ENCODE assay signal across 14 mouse cellular contexts in genomic region chr7:78914545-78914845, GRCm38 (mm10). TPM values are rescaled to one million over a fixed set of nuclear protein-coding genes. Genes with fewer than 3 reads are reported as not detected.
DNase-seq lines count a peak whose midpoint lies in the region; ATAC-seq and TF ChIP-seq lines count a peak whose summit lies in the region.
"Had no signal": no experiment of that assay in that cellular context is flagged by ENCODE, and none has a peak within 500 bp of the region (broad histone marks: within the 10 kb centered on the region; RNA-seq: fewer than 3 reads in every experiment).

No protein-coding gene starts in this region.

- H3K27ac ChIP-seq in CH12.LX (ENCODE audit: insufficient read depth, low read depth) = 0 out of 2 replicates have a peak overlapping the region, but pooled peaks have one; percentile 17
- H3K27ac ChIP-seq in brown adipose tissue, adult 24 weeks (replicated peaks; ENCODE audit: low read depth, low read length) = no peak overlapping the region
- peak overlapping the region; percentile 63; the same call in 1 of the 2 replicates for H3K27ac ChIP-seq in stomach, embryonic 14.5 days (ENCODE audit: low read length)
- H3K27ac ChIP-seq: kidney, embryonic 15.5 days had no signal

- H3K4me3 ChIP-seq in lung, adult 2 months (replicated peaks; ENCODE audit: extremely low read depth, low read depth, low read length) = peak overlapping the region; percentile 75
- H3K4me3 ChIP-seq in CH12.LX (replicated peaks in 1 of 3; ENCODE audit: low read depth in 2 of 3, low read length in 2 of 3, poor library complexity in 1 of 3) = peak overlapping the region; percentile 13 to 53 (median 42)
- H3K4me3 ChIP-seq in brown adipose tissue, adult 24 weeks (ENCODE audit: insufficient read depth, low read depth, low read length) = peak overlapping the region; percentile 60; the same call in 1 of the 2 replicates
- no peak overlapping the region for H3K4me3 ChIP-seq in stomach, embryonic 14.5 days (ENCODE audit: low read depth, low read length)
- H3K4me3 ChIP-seq: kidney, embryonic 15.5 days had no signal

- peaks cover 7 to 29% of the 10 kb centered on the region in 2 experiments for H3K36me3 ChIP-seq in CH12.LX (replicated peaks in 1 of 2; ENCODE audit: control insufficient read depth in 1 of 2, insufficient read depth in 1 of 2, low read length in 1 of 2)
- no peaks in the 10 kb centered on the region for H3K36me3 ChIP-seq in stomach, embryonic 14.5 days (ENCODE audit: control insufficient read depth, insufficient read depth, low read length)

- no peak for TF ChIP-seq EP300 in CH12.LX (IDR thresholded peaks at IDR 0.05; ENCODE audit: low read length)

- no peaks in the 10 kb centered on the region for H3K27me3 ChIP-seq in CH12.LX (replicated peaks)
- no peaks in the 10 kb centered on the region for H3K27me3 ChIP-seq in stomach, embryonic 14.5 days (ENCODE audit: control insufficient read depth, insufficient read depth, low read length)
- H3K27me3 ChIP-seq: kidney, embryonic 15.5 days had no signal

- dilution Hi-C loops in CH12.LX (cut with MboI; ENCODE audit: extremely low pct_ligation_motif_present, extremely low pct_unique_long_range_greater_than_20kb, low sequenced_read_pairs) = no loop called here

- peak overlapping the region; percentile 28; the same call in 1 of the 2 replicates for H3K9ac ChIP-seq in CH12.LX (ENCODE audit: insufficient read depth, low read depth)
- no peak overlapping the region for H3K9ac ChIP-seq in stomach, embryonic 14.5 days (replicated peaks; ENCODE audit: low read depth, low read length)
- H3K9ac ChIP-seq: kidney, embryonic 15.5 days; lung, embryonic 14.5 days had no signal

- peaks cover 18% of the 10 kb centered on the region for H3K4me1 ChIP-seq in lung, adult 2 months (ENCODE audit: control insufficient read depth, insufficient read depth, low read length)
- H3K4me1 ChIP-seq in CH12.LX (ENCODE audit: control insufficient read depth in 1 of 2, insufficient read depth in 2 of 2) = peaks cover 32 to 76% of the 10 kb centered on the region in 2 experiments
- H3K4me1 ChIP-seq in brown adipose tissue, adult 24 weeks (ENCODE audit: control insufficient read depth, insufficient read depth, insufficient read length, low read length) = peaks cover 4% of the 10 kb centered on the region; the same call in 1 of the 2 replicates
- peaks cover 15% of the 10 kb centered on the region for H3K4me1 ChIP-seq in stomach, embryonic 14.5 days (ENCODE audit: control insufficient read depth, insufficient read depth, low read length)

- TF ChIP-seq CTCF in lung, adult 2 months (IDR thresholded peaks at IDR 0.05; ENCODE audit: insufficient read depth, low read length) = no peak
- no peak for TF ChIP-seq CTCF in CH12.LX (conservative IDR thresholded peaks at IDR 0.05 in 1 of 2, IDR thresholded peaks at IDR 0.05 in 1 of 2; ENCODE audit: low read depth in 2 of 2, low read length in 2 of 2)

- no peaks in the 10 kb centered on the region for H3K79me2 ChIP-seq in CH12.LX (replicated peaks; ENCODE audit: control insufficient read depth, extremely low read depth, insufficient read depth, poor library complexity, severe bottlenecking)

- no peak for TF ChIP-seq POLR2A in lung, adult 2 months (IDR thresholded peaks at IDR 0.05; ENCODE audit: borderline replicate concordance, extremely low read depth, low read depth, low read length)
- no peak for TF ChIP-seq POLR2A in CH12.LX (IDR thresholded peaks at IDR 0.05; ENCODE audit: low read depth, low read length)

- TF ChIP-seq RAD21 in CH12.LX (IDR thresholded peaks at IDR 0.05; ENCODE audit: low read depth, low read length) = no peak

- H3K4me2 ChIP-seq in CH12.LX (ENCODE audit: insufficient read depth, low read depth, poor library complexity, severe bottlenecking) = peak overlapping the region; percentile 70; the same call in 1 of the 2 replicates
- H3K4me2 ChIP-seq in stomach, embryonic 14.5 days (replicated peaks; ENCODE audit: low read depth, low read length) = no peak overlapping the region

- no peak for DNase-seq in lung, adult 2 months
- no peak for DNase-seq in lung, postnatal 4 days
- DNase-seq in CH12.LX (ENCODE audit: extremely low read depth) = no peak
- no peak for DNase-seq in layer of hippocampus, postnatal 36 days
- no peak for DNase-seq in adipocyte (ENCODE audit: low spot score)
- no peak for DNase-seq in kidney, adult 9 months
- DNase-seq: cerebellum, adult 2 months; heart, postnatal 4 days; right cerebral cortex, adult 18-20 months had no signal

- in situ Hi-C loops in CH12.LX (cut with MboI; ENCODE audit: low pct_ligation_motif_present, low pct_unique_long_range_greater_than_20kb, low sequenced_read_pairs) = loop anchor here (25.0 kb wide), 1 partner anchor 448 kb away; no protein-coding TSS in a partner anchor

- H3K9me3 ChIP-seq in CH12.LX (replicated peaks; ENCODE audit: low read length) = no peaks in the 10 kb centered on the region
- no peaks in the 10 kb centered on the region for H3K9me3 ChIP-seq in stomach, embryonic 14.5 days (ENCODE audit: control insufficient read depth, low read depth, low read length)
- H3K9me3 ChIP-seq: kidney, embryonic 15.5 days had no signal

- ATAC-seq in stomach, embryonic 14.5 days (ENCODE audit: insufficient number of reproducible peaks, insufficient read depth, low FRiP score, low read depth) = no peak

- WGBS in lung, adult 2 months = 72% methylated on average over 3 of the region's 3 CpGs
- 61% methylated on average over 3 of the region's 3 CpGs for WGBS in stomach, embryonic 14.5 days

TF ChIP-seq in CH12.LX, 34 proteins besides CTCF, POLR2A, EP300 and RAD21:
- no peak for TF ChIP-seq SIN3A (IDR thresholded peaks at IDR 0.05; ENCODE audit: low read length)

RNA-seq across cellular contexts. Expression of gene Isg20, which starts 1.3 kb away (rescaled TPM):
- polyA plus RNA-seq in lung, adult 2 months (2012; rRNA removed) = 75.3 and 97.7 TPM in 2 replicates
- 35.0 and 44.2 TPM in 2 replicates for total RNA-seq in CH12.LX (2012; rRNA removed)
- 5.6 and 6.9 TPM in 2 replicates for total RNA-seq in CH12.LX (2014; rRNA removed)
- polyA plus RNA-seq in CH12.LX (2012; ENCODE audit: insufficient read length, low read depth) = 19.9 and 21.3 TPM in 2 replicates
- polyA plus RNA-seq in brown adipose tissue, adult 24 weeks (2012; ENCODE audit: insufficient read depth, insufficient read length, missing spikeins) = 6.0 and 8.6 TPM in 2 replicates
- 16.0 and 18.3 TPM in 2 replicates for polyA plus RNA-seq in stomach, embryonic 14.5 days (2014; fragmentation: Nextera tagmentation; extraction: Ambion mirVana)
- total RNA-seq in layer of hippocampus, postnatal 36 days (2021) = 1 to 10 TPM in 1 of 2 experiments, under 1 TPM in 1; 0.60 to 1.1 TPM
- polyA plus RNA-seq: embryonic facial prominence, embryonic 11.5 days had no signal

RNA-seq across cellular contexts. Expression of gene Aen, which starts 18.8 kb away (rescaled TPM):
- polyA plus RNA-seq in lung, adult 2 months (2012; rRNA removed) = 17.1 and 17.7 TPM in 2 replicates
- 69.1 and 93.5 TPM in 2 replicates for total RNA-seq in CH12.LX (2012; rRNA removed)
- total RNA-seq in CH12.LX (2014; rRNA removed) = 72.9 and 73.3 TPM in 2 replicates
- 74.2 and 88.9 TPM in 2 replicates for polyA plus RNA-seq in CH12.LX (2012; ENCODE audit: insufficient read length, low read depth)
- polyA plus RNA-seq in brown adipose tissue, adult 24 weeks (2012; ENCODE audit: insufficient read depth, insufficient read length, missing spikeins) = 8.5 and 20.2 TPM in 2 replicates
- 32.6 and 34.9 TPM in 2 replicates for polyA plus RNA-seq in stomach, embryonic 14.5 days (2014; fragmentation: Nextera tagmentation; extraction: Ambion mirVana)
- 10 to 100 TPM; 20.2 to 23.1 TPM for total RNA-seq in layer of hippocampus, postnatal 36 days (2021)
